Mouse (Mus musculus) liver, postnatal 0 days (tissue): ENCODE measurements around the gene Hcn4.

Experiments used
- CTCF ChIP-seq: sonication (generic); IDR thresholded peaks from 2 replicates; pipeline ENCODE4 v1.5.1; 2016; ENCODE audit warnings: antibody characterized with exemption, low read depth
- EP300 ChIP-seq: IDR thresholded peaks from 2 replicates; pipeline ENCODE4 v1.6.1; 2016; ENCODE audit warnings: antibody characterized with exemption, low read depth, mild to moderate bottlenecking

- TF ChIP-seq CTCF (no peak), EP300 (no peak)
Observed at GRCm38 (mm10) chr9:58774761-58775160, 48.5 kb upstream of the Hcn4 start.
